Mouse (Mus musculus): ENCODE measurements at regions not wholly inside any gene's neighbourhood (a gene's known extent, or its start where the extent isn't known, plus 50 kb on each side); places are given as distances from the start of the nearest gene placed in this dataset.

DNA sequence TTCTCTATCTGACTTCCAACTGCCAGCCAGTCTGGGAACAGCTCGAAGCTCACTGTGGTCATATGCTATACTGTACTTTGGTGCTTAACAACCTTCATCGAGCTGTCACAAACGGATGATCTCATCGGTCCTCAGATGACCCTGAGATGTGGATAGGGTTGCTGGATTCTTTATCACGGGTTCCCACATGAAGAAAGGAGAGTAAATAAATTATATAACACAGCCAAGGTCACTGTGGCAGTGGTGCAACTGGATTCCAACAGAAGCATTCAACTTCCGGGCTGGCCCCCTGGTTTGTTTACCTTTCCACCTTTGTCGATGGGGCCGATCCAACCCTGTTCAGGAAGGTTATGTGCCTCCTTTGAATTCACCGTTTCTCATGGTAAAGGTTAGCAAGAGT is 93.1 kb downstream of the 1700020N01Rik start:
- Histone ChIP-seq H3K27ac (ENCODE audit: insufficient read depth, low read depth, low read length) (no peak overlapping the region), H3K4me3 (ENCODE audit: insufficient read depth, low read length) (no peak overlapping the region), H3K4me1 (ENCODE audit: control insufficient read depth, insufficient read depth, low read length) (peaks cover 4% of the 10 kb centered on the region)
- TF ChIP-seq CTCF (IDR thresholded peaks at IDR 0.05; ENCODE audit: low read depth, low read length), result no peak
- no peak for TF ChIP-seq POLR2A (IDR thresholded peaks at IDR 0.05; ENCODE audit: borderline replicate concordance, low read depth, low read length)

DNA sequence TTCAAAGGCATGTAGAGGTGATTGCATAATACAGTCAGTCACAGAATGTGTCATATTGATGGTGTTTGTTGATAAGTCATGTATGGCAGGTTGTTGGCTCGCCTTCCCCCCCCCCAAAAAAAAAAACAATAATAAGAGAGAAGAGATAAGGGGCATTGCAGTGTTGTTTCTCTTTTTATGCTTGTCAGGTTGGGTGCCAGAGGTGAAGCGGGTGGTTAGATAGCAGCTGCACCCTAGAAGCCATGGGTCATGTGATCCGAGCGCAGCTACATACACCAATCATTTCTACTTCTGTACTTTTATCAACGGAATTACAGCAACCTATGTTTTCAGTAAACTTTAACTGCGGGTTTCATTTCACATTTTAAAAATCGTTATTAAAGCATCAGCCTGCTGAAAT is 94.5 kb downstream of the 1700020N01Rik start:
- Histone ChIP-seq H3K4me1 (ENCODE audit: control insufficient read depth, insufficient read depth, low read length) (peaks cover 4% of the 10 kb centered on the region), H3K4me3 (ENCODE audit: insufficient read depth, low read length) (no peak overlapping the region), H3K27ac (ENCODE audit: insufficient read depth, low read depth, low read length) (no peak overlapping the region)
- TF ChIP-seq POLR2A (IDR thresholded peaks at IDR 0.05; ENCODE audit: borderline replicate concordance, low read depth, low read length) (no peak), CTCF (IDR thresholded peaks at IDR 0.05; ENCODE audit: low read depth, low read length) (no peak)

DNA sequence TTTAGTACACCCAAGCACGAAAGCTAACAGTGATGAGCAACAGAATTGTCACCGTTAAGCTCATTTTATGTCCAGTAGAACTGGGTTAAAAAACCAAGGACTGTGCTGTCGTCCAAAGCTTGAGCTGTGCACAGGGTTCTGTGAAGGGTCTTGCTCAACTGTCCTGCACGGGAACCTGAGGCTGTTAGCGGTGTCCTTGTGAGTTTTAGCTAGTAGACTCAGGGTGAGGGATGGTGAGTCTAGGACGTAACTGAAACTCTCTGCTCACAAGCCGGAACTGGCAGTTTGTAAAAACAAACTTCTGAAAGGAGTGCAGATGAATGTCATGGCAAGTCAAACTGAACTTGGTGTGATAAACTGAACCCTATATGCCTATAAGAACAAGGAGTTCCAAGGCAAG is 95.6 kb downstream of the 1700020N01Rik start:
- H3K4me1 ChIP-seq (ENCODE audit: control insufficient read depth, insufficient read depth, low read length), result peaks cover 4% of the 10 kb centered on the region
- no peak overlapping the region for H3K27ac ChIP-seq (ENCODE audit: insufficient read depth, low read depth, low read length)

DNA sequence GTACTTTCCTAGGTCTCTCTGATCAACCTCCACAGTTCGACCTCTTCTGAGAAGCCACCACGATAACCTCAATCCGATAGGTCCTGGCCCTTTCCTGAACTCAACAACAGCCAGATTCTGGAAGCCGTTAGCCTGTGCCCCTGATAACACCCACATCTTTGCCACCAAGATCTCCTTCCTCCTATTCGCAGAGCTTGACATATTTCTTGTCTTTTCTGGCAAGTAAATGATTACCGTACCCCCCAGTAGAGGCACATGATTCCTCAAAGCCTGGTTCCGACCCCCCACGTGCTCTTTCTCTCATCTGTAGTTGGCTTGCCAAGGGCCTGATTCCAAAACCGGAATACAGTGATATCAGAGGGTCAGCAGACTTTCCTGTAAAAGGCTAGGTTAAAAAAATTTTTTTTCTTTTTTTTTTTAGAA is 96.9 kb downstream of the 1700020N01Rik start:
- Histone ChIP-seq H3K4me1 (ENCODE audit: control insufficient read depth, insufficient read depth, low read length) (peaks cover 6% of the 10 kb centered on the region), H3K4me3 (ENCODE audit: insufficient read depth, low read length) (no peak overlapping the region), H3K27ac (ENCODE audit: insufficient read depth, low read depth, low read length) (no peak overlapping the region)
- TF ChIP-seq CTCF (IDR thresholded peaks at IDR 0.05; ENCODE audit: low read depth, low read length) (no peak), POLR2A (IDR thresholded peaks at IDR 0.05; ENCODE audit: borderline replicate concordance, low read depth, low read length) (no peak)

More for the DNA sequence above, 95.6 kb downstream of the 1700020N01Rik start:
- no peak for TF ChIP-seq CTCF (IDR thresholded peaks at IDR 0.05; ENCODE audit: low read depth, low read length)
- no peak for TF ChIP-seq POLR2A (IDR thresholded peaks at IDR 0.05; ENCODE audit: borderline replicate concordance, low read depth, low read length)
- H3K4me3 ChIP-seq (ENCODE audit: insufficient read depth, low read length), result no peak overlapping the region

DNA sequence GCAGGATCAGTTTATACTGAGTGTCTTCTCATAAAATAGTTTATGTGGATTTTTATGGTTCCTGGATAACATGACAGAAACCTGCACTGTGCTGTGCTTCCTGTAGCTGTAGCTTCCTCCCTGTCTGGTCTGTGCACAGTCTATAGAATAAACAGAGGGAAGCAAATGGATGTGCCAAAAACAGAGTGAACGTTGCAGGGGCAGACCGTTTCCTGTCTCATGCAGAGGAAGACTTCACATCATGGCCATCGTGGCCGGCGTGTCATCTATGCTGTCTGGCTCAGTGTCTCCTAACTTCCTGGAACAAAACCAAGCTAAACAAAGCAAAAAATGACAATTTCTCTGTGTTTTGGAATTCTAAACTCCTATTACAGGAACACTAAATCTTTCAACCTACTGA is 102.2 kb downstream of the 1700020N01Rik start:
- TF ChIP-seq POLR2A (IDR thresholded peaks at IDR 0.05; ENCODE audit: borderline replicate concordance, low read depth, low read length) (no peak), CTCF (IDR thresholded peaks at IDR 0.05; ENCODE audit: low read depth, low read length) (no peak)
- no peak overlapping the region for H3K27ac ChIP-seq (ENCODE audit: insufficient read depth, low read depth, low read length)

DNA sequence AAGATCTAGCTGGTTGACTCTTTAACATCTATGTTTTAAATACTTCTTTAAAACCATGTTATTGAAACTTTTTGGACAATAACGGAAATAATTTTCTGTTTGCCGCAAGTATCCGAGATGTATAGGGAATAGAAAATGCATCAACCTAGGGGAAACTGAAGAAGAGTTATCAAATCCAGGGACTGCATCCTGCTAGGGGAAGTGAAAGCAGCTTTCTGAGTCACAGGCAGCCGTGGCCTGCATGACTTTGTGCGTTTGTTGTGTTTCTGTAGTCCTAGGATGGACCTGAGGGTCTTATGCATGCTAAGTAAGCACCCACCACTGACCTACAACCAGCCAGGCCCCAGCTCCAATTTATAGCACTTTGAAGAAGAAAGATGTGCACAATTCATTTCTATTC is 103.7 kb downstream of the 1700020N01Rik start:
- Histone ChIP-seq H3K27ac (ENCODE audit: insufficient read depth, low read depth, low read length) (no peak overlapping the region), H3K4me3 (ENCODE audit: insufficient read depth, low read length) (no peak overlapping the region), H3K4me1 (ENCODE audit: control insufficient read depth, insufficient read depth, low read length) (peaks cover 16% of the 10 kb centered on the region)
- no peak for TF ChIP-seq CTCF (IDR thresholded peaks at IDR 0.05; ENCODE audit: low read depth, low read length)
- TF ChIP-seq POLR2A (IDR thresholded peaks at IDR 0.05; ENCODE audit: borderline replicate concordance, low read depth, low read length), result no peak

More for the DNA sequence above, 102.2 kb downstream of the 1700020N01Rik start:
- Histone ChIP-seq H3K4me3 (ENCODE audit: insufficient read depth, low read length) (no peak overlapping the region), H3K4me1 (ENCODE audit: control insufficient read depth, insufficient read depth, low read length) (peaks cover 13% of the 10 kb centered on the region)

DNA sequence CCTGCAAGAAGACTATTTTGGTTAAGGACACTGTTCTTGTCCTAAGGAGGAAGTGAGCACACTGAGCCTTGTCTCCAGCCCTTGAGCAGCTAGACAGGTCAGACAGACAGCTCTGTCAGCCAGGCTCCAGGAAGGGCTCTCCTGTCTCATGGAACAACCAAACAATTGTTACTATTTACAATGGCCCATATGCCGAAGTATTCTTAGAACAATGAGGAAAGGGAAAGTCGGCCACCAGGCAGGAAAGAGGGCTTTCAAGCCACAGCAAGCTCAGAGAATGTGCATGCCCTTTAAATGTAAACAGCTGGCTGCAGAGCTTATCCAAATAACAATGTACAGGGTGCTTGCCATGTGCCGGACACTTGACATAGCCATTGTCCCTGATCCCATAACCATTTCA is 108.6 kb downstream of the 1700020N01Rik start:
- no peak overlapping the region for H3K4me3 ChIP-seq (ENCODE audit: insufficient read depth, low read length)
- no peak overlapping the region for H3K27ac ChIP-seq (ENCODE audit: insufficient read depth, low read depth, low read length)

DNA sequence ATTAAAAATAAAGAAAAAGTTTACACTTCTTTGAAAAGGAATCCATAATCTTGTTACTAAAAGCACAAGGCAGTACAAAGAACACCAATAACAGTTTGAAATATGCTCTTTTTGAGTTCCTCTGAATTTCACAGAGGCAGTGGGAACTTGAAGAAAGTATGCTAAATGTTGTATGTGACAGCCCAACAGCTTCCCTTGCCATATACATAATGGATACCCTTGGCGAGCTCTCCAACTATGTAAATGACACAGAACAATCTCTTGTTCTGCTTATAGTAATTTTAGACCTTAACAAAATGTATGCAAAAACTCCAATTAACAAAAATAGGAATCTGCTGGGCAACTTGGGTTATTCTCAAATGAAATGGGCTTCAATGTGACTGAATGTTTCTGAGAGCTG is 109.2 kb downstream of the 1700020N01Rik start:
- peaks cover 10% of the 10 kb centered on the region for H3K4me1 ChIP-seq (ENCODE audit: control insufficient read depth, insufficient read depth, low read length)
- no peak overlapping the region for H3K27ac ChIP-seq (ENCODE audit: insufficient read depth, low read depth, low read length)
- no peak overlapping the region for H3K4me3 ChIP-seq (ENCODE audit: insufficient read depth, low read length)
- TF ChIP-seq POLR2A (IDR thresholded peaks at IDR 0.05; ENCODE audit: borderline replicate concordance, low read depth, low read length) (no peak), CTCF (IDR thresholded peaks at IDR 0.05; ENCODE audit: low read depth, low read length) (no peak)

More for the DNA sequence above, 108.6 kb downstream of the 1700020N01Rik start:
- no peak for TF ChIP-seq CTCF (IDR thresholded peaks at IDR 0.05; ENCODE audit: low read depth, low read length)
- TF ChIP-seq POLR2A (IDR thresholded peaks at IDR 0.05; ENCODE audit: borderline replicate concordance, low read depth, low read length), result no peak
- H3K4me1 ChIP-seq (ENCODE audit: control insufficient read depth, insufficient read depth, low read length), result peaks cover 12% of the 10 kb centered on the region

DNA sequence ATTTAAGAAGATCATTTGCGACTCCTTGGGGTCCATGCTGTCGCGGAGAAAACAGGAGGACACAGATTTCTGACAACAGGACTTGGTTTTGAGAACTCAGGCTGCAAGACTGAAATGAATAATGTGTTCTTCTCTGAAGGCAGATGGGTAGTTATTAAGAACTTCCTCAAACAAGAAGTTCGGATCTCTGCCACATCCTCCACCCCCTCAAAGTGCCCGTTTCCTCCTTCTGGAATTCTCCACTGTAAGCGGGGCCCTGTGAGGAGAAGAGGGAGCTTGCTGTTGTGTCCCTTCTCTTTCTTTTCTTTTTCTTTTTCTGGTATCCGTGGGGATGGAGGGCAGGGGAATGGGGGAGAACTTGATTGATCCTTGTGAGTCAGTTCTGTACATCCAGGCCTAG is 118.9 kb downstream of the 1700020N01Rik start:
- no peak overlapping the region for H3K27ac ChIP-seq (ENCODE audit: insufficient read depth, low read depth, low read length)
- peaks cover 10% of the 10 kb centered on the region for H3K4me1 ChIP-seq (ENCODE audit: control insufficient read depth, insufficient read depth, low read length)
- no peak overlapping the region for H3K4me3 ChIP-seq (ENCODE audit: insufficient read depth, low read length)
- TF ChIP-seq CTCF (IDR thresholded peaks at IDR 0.05; ENCODE audit: low read depth, low read length) (no peak), POLR2A (IDR thresholded peaks at IDR 0.05; ENCODE audit: borderline replicate concordance, low read depth, low read length) (no peak)

DNA sequence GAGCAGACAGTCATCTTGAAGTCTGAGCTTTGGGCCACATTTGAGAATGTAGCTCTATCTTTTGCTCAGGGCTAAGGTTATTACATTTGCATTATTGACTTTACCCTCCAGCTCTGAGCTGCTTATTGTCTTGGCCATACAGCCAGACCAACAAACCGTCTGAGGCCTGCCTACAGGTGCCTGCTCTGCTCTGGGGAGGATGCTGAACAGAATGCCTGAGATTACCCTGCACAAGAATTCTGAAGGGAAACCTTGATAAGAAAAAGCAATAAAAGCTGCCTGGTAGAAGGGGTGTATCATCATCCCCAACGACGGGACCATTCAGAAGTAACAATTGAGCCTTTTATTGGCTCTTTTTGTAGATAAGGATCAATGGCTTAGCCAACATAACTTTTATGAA is 119.9 kb downstream of the 1700020N01Rik start:
- no peak for TF ChIP-seq CTCF (IDR thresholded peaks at IDR 0.05; ENCODE audit: low read depth, low read length)
- no peak for TF ChIP-seq POLR2A (IDR thresholded peaks at IDR 0.05; ENCODE audit: borderline replicate concordance, low read depth, low read length)

DNA sequence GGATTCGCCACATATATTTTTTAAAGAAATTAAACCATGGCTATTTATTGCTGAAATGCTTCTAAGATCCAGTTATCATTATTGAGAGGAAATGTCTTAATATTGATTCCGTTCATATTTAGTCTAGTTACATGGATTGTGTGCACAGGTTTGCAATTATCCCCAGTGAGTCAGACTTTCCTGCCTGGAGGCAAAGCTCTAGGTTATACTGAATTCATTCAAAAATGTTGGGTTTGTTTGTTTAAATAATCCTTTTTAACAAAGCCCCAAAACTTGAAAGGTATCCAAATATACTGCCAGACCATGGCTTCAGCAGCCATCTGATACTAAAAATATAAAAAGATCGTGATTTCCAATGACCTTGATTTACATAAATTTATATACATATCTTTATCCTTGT is 122.5 kb downstream of the 1700020N01Rik start:
- TF ChIP-seq POLR2A (IDR thresholded peaks at IDR 0.05; ENCODE audit: borderline replicate concordance, low read depth, low read length) (no peak), CTCF (IDR thresholded peaks at IDR 0.05; ENCODE audit: low read depth, low read length) (no peak)

More for the DNA sequence above, 119.9 kb downstream of the 1700020N01Rik start:
- H3K4me1 ChIP-seq (ENCODE audit: control insufficient read depth, insufficient read depth, low read length), result peaks cover 10% of the 10 kb centered on the region
- no peak overlapping the region for H3K4me3 ChIP-seq (ENCODE audit: insufficient read depth, low read length)
- no peak overlapping the region for H3K27ac ChIP-seq (ENCODE audit: insufficient read depth, low read depth, low read length)

More for the DNA sequence above, 122.5 kb downstream of the 1700020N01Rik start:
- peaks cover 10% of the 10 kb centered on the region for H3K4me1 ChIP-seq (ENCODE audit: control insufficient read depth, insufficient read depth, low read length)
- no peak overlapping the region for H3K27ac ChIP-seq (ENCODE audit: insufficient read depth, low read depth, low read length)
- H3K4me3 ChIP-seq (ENCODE audit: insufficient read depth, low read length), result no peak overlapping the region
